Mouse (Mus musculus) ovary, adult 10 weeks (tissue): ENCODE measurements around the gene Clic6. TPM values are rescaled to one million over a fixed set of nuclear protein-coding genes. Genes with fewer than 3 reads are reported as not detected.

Source experiments
- polyA plus RNA-seq: library from polyadenylated mRNA; stranded (reverse); fragments of 350-450 nt; fragmentation: Illumina TruSeq; extraction: RNeasy Lipid Tissue Mini Kit (QIAGEN cat#74804); gene quantifications from one replicate; pipeline ENCODE4 v1.2.3, GENCODE M21; 2014

Clic6 gene
- 1.4 TPM for polyA plus RNA-seq

DNA sequence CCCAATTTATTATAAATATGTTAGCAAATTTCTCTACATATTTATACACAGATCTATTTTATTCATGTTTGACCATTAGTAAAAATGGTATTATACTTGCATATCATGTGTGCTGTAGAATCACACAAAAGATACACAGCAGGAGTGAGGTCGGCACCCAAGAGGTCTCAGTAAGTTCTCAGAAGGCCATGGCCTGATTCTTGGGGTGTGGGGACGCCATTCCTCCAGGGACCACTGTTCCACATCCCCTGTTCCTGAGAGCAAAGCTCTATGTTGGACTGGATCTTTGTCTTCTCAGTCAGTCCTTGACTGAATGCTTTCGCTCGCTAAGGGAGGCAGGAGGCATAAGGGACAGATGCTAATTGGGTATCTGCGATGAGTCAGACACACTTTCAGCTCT, at the start of gene Clic6:
TSS of gene Clic6 (plus strand) at position 301 of the 400 bp plus-strand sequence.

DNA sequence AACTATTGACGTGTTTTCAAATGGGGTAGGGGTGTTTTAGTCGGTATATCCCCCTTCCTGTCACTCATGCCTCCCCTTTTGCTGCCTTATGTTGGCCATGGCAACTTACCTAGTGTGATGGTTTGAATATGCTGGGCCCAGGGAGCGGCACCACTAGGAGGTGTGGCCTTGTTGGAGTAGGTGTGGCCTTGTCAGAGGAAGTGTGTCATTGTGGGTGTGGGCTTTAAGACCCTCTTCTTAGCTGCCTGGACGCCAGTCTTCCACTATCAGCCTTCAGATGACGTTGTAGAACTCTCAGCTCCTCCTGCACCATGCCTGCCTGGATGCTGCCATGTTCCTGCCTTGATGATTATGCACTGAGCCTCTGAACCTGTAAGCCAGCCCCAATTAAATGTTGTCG, 14.8 kb upstream of the Clic6 start, which contains the start of gene Rcan1:
TSS of gene Rcan1 (minus strand) at position 162 of the 400 bp plus-strand sequence.

Other genes starting within 250 kb of the Clic6 start
- 12.8 TPM for gene Kcne2, start 193.3 kb upstream of the Clic6 start, polyA plus RNA-seq
- gene Smim11, start 184.4 kb upstream of the Clic6 start, polyA plus RNA-seq = 111 TPM
- not detected for gene Fam243, start 164.3 kb upstream of the Clic6 start, polyA plus RNA-seq
- not detected for gene Kcne1, start 126.3 kb upstream of the Clic6 start, polyA plus RNA-seq
- 10.0 TPM for gene Rcan1, start 14.9 kb upstream of the Clic6 start, polyA plus RNA-seq